Mouse (Mus musculus) c-Kit-positive CD71-positive TER-119-positive erythroid progenitor cells, embryonic 14.5 days (primary cell): ENCODE measurements around the gene Hand2.

Source experiments
- DNase-seq: peaks from one replicate; pipeline ENCODE4 v3.0.0-alpha.2; 2013; ENCODE audit warnings: low spot score

The Hand2 gene

GRCm38 (mm10) chr8:57324671-57325070 is 3.9 kb downstream of the Hand2 start:
- DNase-seq = no peak

GRCm38 (mm10) chr8:57325111-57325891 is 4.5 kb downstream of the Hand2 start:
- DNase-seq = no peak

- DNase-seq = no peak
These were observed 5.6 kb downstream of the Hand2 start for GRCm38 (mm10) chr8:57326091-57327065.

- no peak for DNase-seq
These were observed 6.7 kb downstream of the Hand2 start for GRCm38 (mm10) chr8:57327281-57328160.

- no peak for DNase-seq
These were observed 7.6 kb downstream of the Hand2 start for GRCm38 (mm10) chr8:57328161-57328920.

GRCm38 (mm10) chr8:57328931-57329341 is 8.2 kb downstream of the Hand2 start:
- no peak for DNase-seq

- no peak for DNase-seq
These were observed 9.3 kb downstream of the Hand2 start for GRCm38 (mm10) chr8:57330106-57330505.

- no peak for DNase-seq
These were observed 11.2 kb downstream of the Hand2 start for GRCm38 (mm10) chr8:57331727-57332630.

- no peak for DNase-seq
These were observed 12.1 kb downstream of the Hand2 start for GRCm38 (mm10) chr8:57332676-57333482.

- no peak for DNase-seq
These were observed 12.6 kb downstream of the Hand2 start for GRCm38 (mm10) chr8:57333483-57333770.

GRCm38 (mm10) chr8:57333795-57334551 is 13.2 kb downstream of the Hand2 start:
- no peak for DNase-seq

- DNase-seq = no peak
These were observed 13.9 kb downstream of the Hand2 start for GRCm38 (mm10) chr8:57334714-57335113.

GRCm38 (mm10) chr8:57337271-57338030 is 16.7 kb downstream of the Hand2 start:
- DNase-seq = no peak

GRCm38 (mm10) chr8:57339711-57340650 is 19.2 kb downstream of the Hand2 start:
- DNase-seq = no peak

- no peak for DNase-seq
These were observed 20.2 kb downstream of the Hand2 start for GRCm38 (mm10) chr8:57340840-57341540.

GRCm38 (mm10) chr8:57341541-57341840 is 20.7 kb downstream of the Hand2 start:
- DNase-seq = no peak
